Mouse (Mus musculus): ENCODE measurements around the gene Dars. TPM values are rescaled to one million over a fixed set of nuclear protein-coding genes. Genes with fewer than 3 reads are reported as not detected.

Dars gene
- polyA plus RNA-seq, 1 experiment = 7.6 TPM

GRCm38 (mm10) chr1:128399941-128400915 is 16.9 kb downstream of the Dars start:
- no peak for DNase-seq (ENCODE audit: low read depth in 1 of 2, low spot score in 2 of 2)
- Histone ChIP-seq H3K4me1 (ENCODE audit: control insufficient read depth, insufficient read depth, insufficient read length) (no peaks in the 10 kb centered on the region), H3K27ac (ENCODE audit: insufficient read depth, low read length) (no peak overlapping the region), H3K36me3 (ENCODE audit: control insufficient read depth, insufficient read depth, low read length) (peaks cover 16% of the 10 kb centered on the region), H3K27me3 (ENCODE audit: control insufficient read depth, insufficient read depth, low read length) (no peaks in the 10 kb centered on the region), H3K4me3 (ENCODE audit: extremely low read depth, insufficient read depth, insufficient read length) (no peak overlapping the region)
- TF ChIP-seq POLR2A (IDR thresholded peaks at IDR 0.05; ENCODE audit: low read depth, low read length) (no peak), CTCF (IDR thresholded peaks at IDR 0.05; ENCODE audit: extremely low read depth, insufficient read depth, insufficient read length, insufficient replicate concordance) (no peak)
- 91% methylated on average over 5 of the region's 5 CpGs for WGBS

DNA sequence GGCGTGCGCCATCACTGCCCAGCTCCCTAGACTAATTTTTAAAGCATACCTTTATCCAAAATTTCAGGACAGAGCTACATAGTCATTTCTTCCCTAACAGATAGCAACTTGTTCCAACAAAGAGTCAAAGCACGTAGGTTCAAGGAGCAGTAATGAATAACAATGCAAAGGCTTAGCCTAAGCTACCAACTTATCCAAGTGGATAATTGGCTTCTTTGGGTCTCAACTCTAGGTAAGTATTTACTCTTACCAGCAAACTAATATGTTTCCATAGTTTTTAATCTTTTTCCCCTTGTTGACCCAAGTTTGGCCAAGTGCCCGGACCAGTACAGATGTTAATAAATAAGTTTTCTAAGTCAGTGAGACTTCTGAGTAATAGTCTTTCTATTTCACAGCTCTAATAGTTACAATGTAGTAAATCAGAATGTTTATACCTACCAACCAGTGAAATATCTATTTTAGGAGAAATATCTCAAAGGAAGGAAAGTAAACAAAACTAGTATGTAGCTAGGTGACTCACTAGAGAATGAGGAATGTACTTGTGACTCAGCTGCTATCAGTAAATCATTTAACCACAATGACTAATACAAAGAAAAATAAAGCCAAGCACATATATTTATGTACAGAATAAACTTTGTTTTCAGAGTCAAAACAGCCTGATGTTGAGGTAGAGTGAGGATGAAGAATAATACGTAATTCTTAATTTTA is 18.3 kb downstream of the Dars start:
- Histone ChIP-seq H3K36me3 (ENCODE audit: control insufficient read depth, insufficient read depth, low read length) (peaks cover 13% of the 10 kb centered on the region), H3K27ac (ENCODE audit: insufficient read depth, low read length) (no peak overlapping the region), H3K4me3 (ENCODE audit: extremely low read depth, insufficient read depth, insufficient read length) (no peak overlapping the region), H3K4me1 (ENCODE audit: control insufficient read depth, insufficient read depth, insufficient read length) (no peaks in the 10 kb centered on the region), H3K27me3 (ENCODE audit: control insufficient read depth, insufficient read depth, low read length) (no peaks in the 10 kb centered on the region)
- WGBS = 94% methylated on average over 5 of the region's 5 CpGs
- no peak for DNase-seq (ENCODE audit: low read depth in 1 of 2, low spot score in 2 of 2)
- TF ChIP-seq CTCF (IDR thresholded peaks at IDR 0.05; ENCODE audit: extremely low read depth, insufficient read depth, insufficient read length, insufficient replicate concordance) (no peak), POLR2A (IDR thresholded peaks at IDR 0.05; ENCODE audit: low read depth, low read length) (no peak)

GRCm38 (mm10) chr1:128394657-128395056 is 22.5 kb downstream of the Dars start:
- WGBS = 94% methylated on average over 3 of the region's 3 CpGs
- Histone ChIP-seq H3K36me3 (ENCODE audit: control insufficient read depth, insufficient read depth, low read length) (peaks cover 4% of the 10 kb centered on the region; the same call in 1 of the 2 replicates), H3K27me3 (ENCODE audit: control insufficient read depth, insufficient read depth, low read length) (no peaks in the 10 kb centered on the region), H3K4me1 (ENCODE audit: control insufficient read depth, insufficient read depth, insufficient read length) (no peaks in the 10 kb centered on the region), H3K4me3 (ENCODE audit: extremely low read depth, insufficient read depth, insufficient read length) (no peak overlapping the region), H3K27ac (ENCODE audit: insufficient read depth, low read length) (no peak overlapping the region)
- no peak for TF ChIP-seq POLR2A (IDR thresholded peaks at IDR 0.05; ENCODE audit: low read depth, low read length)
- no peak for TF ChIP-seq CTCF (IDR thresholded peaks at IDR 0.05; ENCODE audit: extremely low read depth, insufficient read depth, insufficient read length, insufficient replicate concordance)
- DNase-seq (ENCODE audit: low read depth in 1 of 2, low spot score in 2 of 2) = no peak

DNA sequence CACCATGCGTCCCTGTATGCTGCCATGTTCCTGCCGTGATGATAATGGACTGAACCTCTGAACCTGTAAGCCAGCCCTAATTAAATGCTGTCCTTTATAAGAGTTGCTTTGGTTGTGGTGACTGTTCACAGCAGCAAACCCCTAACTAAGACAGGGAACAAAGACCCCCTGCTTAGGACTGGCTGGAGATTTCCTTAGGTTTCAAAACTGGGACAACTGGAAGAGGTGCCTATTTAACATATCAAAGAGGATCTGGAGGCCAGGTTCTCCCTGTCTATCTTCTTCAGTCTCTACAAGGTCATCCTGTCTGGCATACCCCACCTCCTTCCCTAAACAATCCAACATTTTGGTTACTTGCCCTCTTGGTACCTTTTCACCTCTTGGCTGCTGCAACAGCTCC is 24.8 kb downstream of the Dars start:
- 93% methylated on average over 2 of the region's 2 CpGs for WGBS
- no peak overlapping the region for H3K27ac ChIP-seq (ENCODE audit: insufficient read depth, low read length)
- no peaks in the 10 kb centered on the region for H3K27me3 ChIP-seq (ENCODE audit: control insufficient read depth, insufficient read depth, low read length)
- H3K36me3 ChIP-seq (ENCODE audit: control insufficient read depth, insufficient read depth, low read length) = peaks cover 9% of the 10 kb centered on the region; the same call in 1 of the 2 replicates
- TF ChIP-seq CTCF (IDR thresholded peaks at IDR 0.05; ENCODE audit: extremely low read depth, insufficient read depth, insufficient read length, insufficient replicate concordance) = no peak
- no peak for TF ChIP-seq POLR2A (IDR thresholded peaks at IDR 0.05; ENCODE audit: low read depth, low read length)
- DNase-seq (ENCODE audit: low read depth in 1 of 2, low spot score in 2 of 2) = no peak
- no peak overlapping the region for H3K4me3 ChIP-seq (ENCODE audit: extremely low read depth, insufficient read depth, insufficient read length)
- no peaks in the 10 kb centered on the region for H3K4me1 ChIP-seq (ENCODE audit: control insufficient read depth, insufficient read depth, insufficient read length)

DNA sequence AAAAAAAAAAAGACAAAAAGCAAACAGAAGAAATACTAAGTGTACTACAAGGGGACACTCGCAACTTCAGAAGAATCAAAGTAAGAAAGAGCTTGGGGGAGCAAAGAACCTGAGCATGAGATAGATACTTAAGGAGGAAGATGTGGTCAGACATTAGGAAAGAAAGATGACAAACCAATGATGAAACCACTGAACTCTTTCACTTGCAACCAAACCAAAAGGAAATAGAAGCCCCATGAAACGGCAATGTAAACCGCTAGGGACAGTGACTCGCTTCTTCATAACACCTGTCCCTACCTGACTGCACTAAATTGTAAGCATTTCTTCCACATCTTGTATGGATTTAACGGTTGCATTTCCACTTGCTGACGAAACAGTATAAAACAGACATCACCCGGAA is 30.7 kb downstream of the Dars start:
- H3K36me3 ChIP-seq (ENCODE audit: control insufficient read depth, insufficient read depth, low read length) = peaks cover 18% of the 10 kb centered on the region; the same call in 1 of the 2 replicates
- no peak overlapping the region for H3K4me3 ChIP-seq (ENCODE audit: extremely low read depth, insufficient read depth, insufficient read length)
- H3K27me3 ChIP-seq (ENCODE audit: control insufficient read depth, insufficient read depth, low read length) = no peaks in the 10 kb centered on the region
- no peak for TF ChIP-seq CTCF (IDR thresholded peaks at IDR 0.05; ENCODE audit: extremely low read depth, insufficient read depth, insufficient read length, insufficient replicate concordance)
- no peak for TF ChIP-seq POLR2A (IDR thresholded peaks at IDR 0.05; ENCODE audit: low read depth, low read length)
- 66% methylated on average over 7 of the region's 7 CpGs for WGBS
- no peaks in the 10 kb centered on the region for H3K4me1 ChIP-seq (ENCODE audit: control insufficient read depth, insufficient read depth, insufficient read length)
- no peak overlapping the region for H3K27ac ChIP-seq (ENCODE audit: insufficient read depth, low read length)
- DNase-seq (ENCODE audit: low read depth in 1 of 2, low spot score in 2 of 2) = no peak

GRCm38 (mm10) chr1:128376841-128377240 is 40.3 kb downstream of the Dars start:
- DNase-seq (ENCODE audit: low read depth in 1 of 2, low spot score in 2 of 2) = no peak
- H3K27ac ChIP-seq (ENCODE audit: insufficient read depth, low read length) = no peak overlapping the region
- 94% methylated on average over 4 of the region's 4 CpGs for WGBS
- TF ChIP-seq CTCF (IDR thresholded peaks at IDR 0.05; ENCODE audit: extremely low read depth, insufficient read depth, insufficient read length, insufficient replicate concordance) (no peak), POLR2A (IDR thresholded peaks at IDR 0.05; ENCODE audit: low read depth, low read length) (no peak)
- H3K4me3 ChIP-seq (ENCODE audit: extremely low read depth, insufficient read depth, insufficient read length) = no peak overlapping the region
- H3K36me3 ChIP-seq (ENCODE audit: control insufficient read depth, insufficient read depth, low read length) = peaks cover 13% of the 10 kb centered on the region
- H3K4me1 ChIP-seq (ENCODE audit: control insufficient read depth, insufficient read depth, insufficient read length) = no peaks in the 10 kb centered on the region
- no peaks in the 10 kb centered on the region for H3K27me3 ChIP-seq (ENCODE audit: control insufficient read depth, insufficient read depth, low read length)
